17 mouse cellular contexts compared by ENCODE assay signal in the genomic region with DNA sequence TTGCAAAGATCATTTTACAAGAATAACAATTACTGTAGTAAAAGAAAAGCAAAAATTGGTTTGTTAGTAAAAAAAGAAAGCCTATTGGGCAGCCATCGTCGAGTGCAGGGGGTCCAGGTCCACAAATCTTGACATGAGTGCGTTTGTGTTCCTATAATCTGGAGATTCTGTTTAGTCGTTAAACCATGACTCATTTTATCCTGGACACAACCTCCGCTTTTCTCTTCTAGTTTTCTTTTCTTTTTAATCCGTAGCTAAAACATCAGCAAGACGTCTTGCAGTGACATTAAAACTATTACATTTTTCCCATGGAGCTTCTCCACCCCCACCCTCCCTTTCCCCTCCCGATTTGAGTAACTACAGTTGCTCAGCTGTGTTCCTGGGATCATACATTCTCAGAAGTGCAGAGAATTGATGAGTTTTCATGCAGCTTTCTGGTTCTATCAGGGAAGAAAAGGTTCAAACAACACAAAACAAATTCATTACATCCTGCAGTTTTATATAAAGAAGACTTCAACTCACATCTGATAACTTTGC.
DNase-seq lines count a peak whose midpoint lies in the region; ATAC-seq and TF ChIP-seq lines count a peak whose summit lies in the region.
"Had no signal": no experiment of that assay in that cellular context is flagged by ENCODE, and none has a peak within 500 bp of the region (broad histone marks: within the 10 kb centered on the region; RNA-seq: fewer than 3 reads in every experiment).

No protein-coding gene starts in this region.

- no peaks in the 10 kb centered on the region for H3K27me3 ChIP-seq in intestine, embryonic 15.5 days (replicated peaks)
- no peaks in the 10 kb centered on the region for H3K27me3 ChIP-seq in intestine, postnatal 0 days (replicated peaks; ENCODE audit: control insufficient read depth, insufficient read depth, low read length)
- H3K27me3 ChIP-seq in kidney, postnatal 0 days (ENCODE audit: insufficient read depth, low read length): no peaks in the 10 kb centered on the region
- no peaks in the 10 kb centered on the region for H3K27me3 ChIP-seq in lung, postnatal 0 days (replicated peaks; ENCODE audit: insufficient read depth, low read length)
- H3K27me3 ChIP-seq in cerebellum, adult 2 months (ENCODE audit: control insufficient read depth, insufficient read depth, low read length): no peaks in the 10 kb centered on the region
- H3K27me3 ChIP-seq: embryonic facial prominence, embryonic 12.5 days; forebrain, embryonic 15.5 days had no signal

- peak; percentile 88 for DNase-seq in kidney, postnatal 0 days (ENCODE audit: low spot score)
- DNase-seq in kidney, adult 11 months: no peak
- DNase-seq in lung, postnatal 0 days (ENCODE audit: low spot score): peak; percentile 50
- DNase-seq in lung, adult 2 months: no peak
- DNase-seq in cerebellum, adult 2 months: no peak
- DNase-seq: adrenal gland, postnatal 10 days; cerebellum, adult 11 months; cerebellum, adult 9-10 months; cerebellum, postnatal 25 days; gastrocnemius, postnatal 36 days; heart, adult 11 months; heart, postnatal 10 days; heart, postnatal 4 days had no signal

- no peaks in the 10 kb centered on the region for H3K36me3 ChIP-seq in intestine, embryonic 15.5 days
- H3K36me3 ChIP-seq in intestine, postnatal 0 days (ENCODE audit: control insufficient read depth, insufficient read depth): no peaks in the 10 kb centered on the region
- no peaks in the 10 kb centered on the region for H3K36me3 ChIP-seq in kidney, postnatal 0 days (ENCODE audit: insufficient read depth, low read length)
- H3K36me3 ChIP-seq in lung, postnatal 0 days (ENCODE audit: insufficient read depth, low read length): no peaks in the 10 kb centered on the region
- H3K36me3 ChIP-seq: embryonic facial prominence, embryonic 12.5 days; forebrain, embryonic 15.5 days had no signal

- no peak overlapping the region for H3K4me2 ChIP-seq in intestine, embryonic 15.5 days (replicated peaks)
- no peak overlapping the region for H3K4me2 ChIP-seq in intestine, postnatal 0 days (replicated peaks; ENCODE audit: low read depth)
- no peak overlapping the region for H3K4me2 ChIP-seq in kidney, postnatal 0 days (ENCODE audit: low read length)
- no peak overlapping the region for H3K4me2 ChIP-seq in lung, postnatal 0 days (replicated peaks; ENCODE audit: low read depth, low read length)
- H3K4me2 ChIP-seq: embryonic facial prominence, embryonic 12.5 days; forebrain, embryonic 15.5 days had no signal

- no peak for TF ChIP-seq EP300 in lung, postnatal 0 days (IDR thresholded peaks at IDR 0.05)

- WGBS in intestine, embryonic 15.5 days: 50% methylated on average over 8 of the region's 8 CpGs
- 60% methylated on average over 8 of the region's 8 CpGs for WGBS in intestine, postnatal 0 days
- WGBS in kidney, postnatal 0 days: 21% methylated on average over 8 of the region's 8 CpGs
- 60% methylated on average over 8 of the region's 8 CpGs for WGBS in lung, postnatal 0 days
- 67% methylated on average over 8 of the region's 8 CpGs for WGBS in lung, adult 2 months
- WGBS in cerebellum, adult 2 months: 76% methylated on average over 8 of the region's 8 CpGs

- no peak overlapping the region for H3K4me3 ChIP-seq in intestine, embryonic 15.5 days (replicated peaks)
- H3K4me3 ChIP-seq in intestine, postnatal 0 days (ENCODE audit: low read depth, low read length): no peak overlapping the region
- no peak overlapping the region for H3K4me3 ChIP-seq in kidney, postnatal 0 days (replicated peaks; ENCODE audit: low read depth, low read length)
- no peak overlapping the region for H3K4me3 ChIP-seq in lung, postnatal 0 days (ENCODE audit: low read depth, low read length)
- no peak overlapping the region for H3K4me3 ChIP-seq in lung, adult 2 months (replicated peaks; ENCODE audit: extremely low read depth, low read depth, low read length)
- no peak overlapping the region for H3K4me3 ChIP-seq in cerebellum, adult 2 months (replicated peaks; ENCODE audit: insufficient read depth, low read depth, low read length)
- H3K4me3 ChIP-seq: embryonic facial prominence, embryonic 12.5 days; forebrain, embryonic 15.5 days had no signal

- H3K9me3 ChIP-seq in intestine, embryonic 15.5 days: no peaks in the 10 kb centered on the region
- H3K9me3 ChIP-seq in intestine, postnatal 0 days (ENCODE audit: control insufficient read depth): no peaks in the 10 kb centered on the region
- H3K9me3 ChIP-seq in kidney, postnatal 0 days (replicated peaks; ENCODE audit: low read length): no peaks in the 10 kb centered on the region
- no peaks in the 10 kb centered on the region for H3K9me3 ChIP-seq in lung, postnatal 0 days (ENCODE audit: low read length)
- H3K9me3 ChIP-seq: embryonic facial prominence, embryonic 12.5 days; forebrain, embryonic 15.5 days had no signal

- no peak for ATAC-seq in intestine, embryonic 15.5 days
- no peak for ATAC-seq in intestine, postnatal 0 days
- ATAC-seq in kidney, postnatal 0 days (replicated peaks; ENCODE audit: low FRiP score, low read depth): no peak; the same call in 1 of the 2 replicates
- ATAC-seq in lung, postnatal 0 days: no peak
- ATAC-seq: forebrain, embryonic 15.5 days had no signal

- no peaks in the 10 kb centered on the region for H3K4me1 ChIP-seq in intestine, embryonic 15.5 days (replicated peaks)
- H3K4me1 ChIP-seq in intestine, postnatal 0 days (replicated peaks; ENCODE audit: control insufficient read depth, insufficient read depth, low read length): no peaks in the 10 kb centered on the region
- H3K4me1 ChIP-seq in kidney, postnatal 0 days (replicated peaks; ENCODE audit: insufficient read depth, low read length): no peaks in the 10 kb centered on the region
- H3K4me1 ChIP-seq in lung, postnatal 0 days (ENCODE audit: insufficient read depth, low read depth, low read length): no peaks in the 10 kb centered on the region
- H3K4me1 ChIP-seq in lung, adult 2 months (ENCODE audit: control insufficient read depth, insufficient read depth, low read length): no peaks in the 10 kb centered on the region; the same call in 1 of the 2 replicates
- no peaks in the 10 kb centered on the region for H3K4me1 ChIP-seq in cerebellum, adult 2 months (ENCODE audit: control insufficient read depth, insufficient read depth, low read length)
- H3K4me1 ChIP-seq: embryonic facial prominence, embryonic 12.5 days; forebrain, embryonic 15.5 days had no signal

- H3K27ac ChIP-seq in intestine, embryonic 15.5 days: peak overlapping the region; percentile 15; the same call in 1 of the 2 replicates
- H3K27ac ChIP-seq in intestine, postnatal 0 days (ENCODE audit: low read depth, low read length): no peak overlapping the region
- H3K27ac ChIP-seq in kidney, postnatal 0 days: peak overlapping the region; percentile 60
- H3K27ac ChIP-seq in lung, postnatal 0 days (ENCODE audit: low read length): peak overlapping the region; percentile 34; the same call in 1 of the 2 replicates
- H3K27ac ChIP-seq in cerebellum, adult 2 months (ENCODE audit: insufficient read depth, low read length): no peak overlapping the region
- H3K27ac ChIP-seq: embryonic facial prominence, embryonic 12.5 days; forebrain, embryonic 15.5 days had no signal

- H3K9ac ChIP-seq in intestine, embryonic 15.5 days: no peak overlapping the region
- no peak overlapping the region for H3K9ac ChIP-seq in intestine, postnatal 0 days (ENCODE audit: low read depth, low read length)
- H3K9ac ChIP-seq in kidney, postnatal 0 days (ENCODE audit: low read depth, low read length): no peak overlapping the region
- no peak overlapping the region for H3K9ac ChIP-seq in lung, postnatal 0 days (replicated peaks; ENCODE audit: low read depth)
- H3K9ac ChIP-seq: embryonic facial prominence, embryonic 12.5 days; forebrain, embryonic 15.5 days had no signal

- no peak for TF ChIP-seq POLR2A in lung, adult 2 months (IDR thresholded peaks at IDR 0.05; ENCODE audit: borderline replicate concordance, extremely low read depth, low read depth, low read length)
- TF ChIP-seq POLR2A in cerebellum, adult 2 months (IDR thresholded peaks at IDR 0.05; ENCODE audit: borderline replicate concordance, insufficient read depth, low read length): no peak

- no peak for TF ChIP-seq CTCF in intestine, postnatal 0 days (IDR thresholded peaks at IDR 0.05; ENCODE audit: low read depth)
- TF ChIP-seq CTCF in kidney, postnatal 0 days (IDR thresholded peaks at IDR 0.05; ENCODE audit: low read depth): no peak
- TF ChIP-seq CTCF in lung, postnatal 0 days (IDR thresholded peaks at IDR 0.05): no peak
- TF ChIP-seq CTCF in lung, adult 2 months (IDR thresholded peaks at IDR 0.05; ENCODE audit: insufficient read depth, low read length): no peak
- TF ChIP-seq CTCF in cerebellum, adult 2 months (IDR thresholded peaks at IDR 0.05; ENCODE audit: borderline replicate concordance, insufficient read depth, low read depth, low read length): no peak

Comparison
In these comparisons a context has a peak if more than half of its experiments do, and no peak if none do; other contexts are left out.
1. H3K27ac ChIP-seq: peak in intestine, embryonic 15.5 days (single experiment), kidney, postnatal 0 days (single experiment) and lung, postnatal 0 days (single experiment); none in intestine, postnatal 0 days (single experiment) and cerebellum, adult 2 months (single experiment).
2. DNase-seq: peak in kidney, postnatal 0 days (single experiment) and lung, postnatal 0 days (single experiment); none in kidney, adult 11 months (single experiment), lung, adult 2 months (single experiment) and cerebellum, adult 2 months (0 of 2).